Mouse (Mus musculus) midbrain, embryonic 15.5 days (tissue): ENCODE measurements around the gene Adgrf3. TPM values are rescaled to one million over a fixed set of nuclear protein-coding genes. Genes with fewer than 3 reads are reported as not detected.

ENCODE experiments used
- ATAC-seq: fragments of 200-750 bp; cut with Nextera tagmentation; replicated peaks from 2 replicates; pipeline ENCODE4 v1.8.0; 2017; ENCODE audit warnings: moderate TSS enrichment
- H3K27ac ChIP-seq: fragments of 300-500 bp; sonication (generic); 2 replicates; pipeline ENCODE4 v1.5.1; 2015; ENCODE audit warnings: mild to moderate bottlenecking, inconsistent platforms
- H3K27me3 ChIP-seq: fragments of 300-500 bp; sonication (generic); replicated peaks from 2 replicates; pipeline ENCODE4 v1.6.1; 2015; ENCODE audit warnings: inconsistent platforms
- H3K36me3 ChIP-seq: fragments of 300-500 bp; sonication (generic); replicated peaks from 2 replicates; pipeline ENCODE4 v1.6.1; 2015; ENCODE audit warnings: inconsistent platforms
- H3K4me1 ChIP-seq: fragments of 300-500 bp; sonication (generic); 2 replicates; pipeline ENCODE4 v1.6.1; 2015; ENCODE audit warnings: inconsistent platforms
- H3K4me2 ChIP-seq: fragments of 300-500 bp; sonication (generic); 2 replicates; pipeline ENCODE4 v1.6.1; 2015; ENCODE audit warnings: inconsistent platforms, mild to moderate bottlenecking, moderate library complexity
- H3K4me3 ChIP-seq: fragments of 300-500 bp; sonication (generic); 2 replicates; pipeline ENCODE4 v1.5.1; 2015; ENCODE audit warnings: mild to moderate bottlenecking, inconsistent platforms
- H3K9ac ChIP-seq: fragments of 300-500 bp; sonication (generic); 2 replicates; pipeline ENCODE4 v1.6.1; 2015; ENCODE audit warnings: mild to moderate bottlenecking, inconsistent platforms
- H3K9me3 ChIP-seq: fragments of 300-500 bp; sonication (generic); 2 replicates; pipeline ENCODE4 v1.6.1; 2016; ENCODE audit warnings: inconsistent platforms
- WGBS: fragments of 180-500 bp; shearing (Covaris S2); methylation state at CpG from one replicate; pipeline ENCODE4 v1.1.7; 2015; ENCODE audit warnings: mixed read lengths; 5-methylcytosine and 5-hydroxymethylcytosine counted together
- polyA plus RNA-seq: library from polyadenylated mRNA; unstranded; fragments of >200 nt; fragmentation: Nextera tagmentation; extraction: Ambion mirVana; gene quantifications from 2 replicates; pipeline ENCODE4 v1.2.1, GENCODE M21; 2015

Gene Adgrf3
- not detected in 2 replicates for polyA plus RNA-seq

GRCm38 (mm10) chr5:30205493-30205892, at the start of gene Adgrf3:
Adgrf3 (minus strand) TSS chr5:30205722.
- no peak for ATAC-seq
- 44% methylated on average over 5 of the region's 5 CpGs for WGBS
- Histone ChIP-seq H3K27me3 (no peaks in the 10 kb centered on the region), H3K9me3 (no peaks in the 10 kb centered on the region), H3K27ac (no peak within 1 kb of the TSS), H3K9ac (no peak within 1 kb of the TSS), H3K4me1 (no peaks in the 10 kb centered on the region), H3K4me3 (no peak within 1 kb of the TSS), H3K36me3 (no peaks in the 10 kb centered on the region), H3K4me2 (no peak within 1 kb of the TSS)

- Histone ChIP-seq H3K27me3 (no peaks in the 10 kb centered on the region), H3K27ac (no peak overlapping the region), H3K4me3 (no peak overlapping the region), H3K4me2 (no peak overlapping the region), H3K9me3 (no peaks in the 10 kb centered on the region), H3K36me3 (no peaks in the 10 kb centered on the region), H3K9ac (no peak overlapping the region), H3K4me1 (peaks cover 8% of the 10 kb centered on the region; the same call in 1 of the 2 replicates)
- no peak for ATAC-seq
- 94% methylated on average over 1 of the region's 1 CpGs for WGBS
These were observed 42.1 kb upstream of the Adgrf3 start for GRCm38 (mm10) chr5:30247666-30248065.

GRCm38 (mm10) chr5:30245861-30246416, 40.4 kb upstream of the Adgrf3 start:
- Histone ChIP-seq H3K27ac (no peak overlapping the region), H3K4me1 (peaks cover 10% of the 10 kb centered on the region; the same call in 1 of the 2 replicates), H3K4me3 (no peak overlapping the region), H3K9ac (no peak overlapping the region), H3K36me3 (no peaks in the 10 kb centered on the region), H3K4me2 (no peak overlapping the region), H3K27me3 (no peaks in the 10 kb centered on the region), H3K9me3 (no peaks in the 10 kb centered on the region)
- 91% methylated on average over 9 of the region's 9 CpGs for WGBS
- ATAC-seq = no peak

GRCm38 (mm10) chr5:30243741-30244140, 38.2 kb upstream of the Adgrf3 start:
- H3K4me3 ChIP-seq = no peak overlapping the region
- H3K4me2 ChIP-seq = no peak overlapping the region
- ATAC-seq = no peak
- no peaks in the 10 kb centered on the region for H3K27me3 ChIP-seq
- no peaks in the 10 kb centered on the region for H3K36me3 ChIP-seq
- H3K9me3 ChIP-seq = no peaks in the 10 kb centered on the region
- WGBS = 64% methylated on average over 9 of the region's 9 CpGs
- peaks cover 10% of the 10 kb centered on the region; the same call in 1 of the 2 replicates for H3K4me1 ChIP-seq
- H3K27ac ChIP-seq = no peak overlapping the region
- H3K9ac ChIP-seq = no peak overlapping the region

- H3K36me3 ChIP-seq = no peaks in the 10 kb centered on the region
- no peaks in the 10 kb centered on the region for H3K27me3 ChIP-seq
- no peak overlapping the region for H3K4me3 ChIP-seq
- peak overlapping the region; percentile 6; the same call in 1 of the 2 replicates for H3K9ac ChIP-seq
- H3K4me1 ChIP-seq = peaks cover 10% of the 10 kb centered on the region; the same call in 1 of the 2 replicates
- ATAC-seq = no peak
- H3K4me2 ChIP-seq = no peak overlapping the region
- WGBS = 37% methylated on average over 1 of the region's 1 CpGs
- no peak overlapping the region for H3K27ac ChIP-seq
- no peaks in the 10 kb centered on the region for H3K9me3 ChIP-seq
These were observed 36.9 kb upstream of the Adgrf3 start for GRCm38 (mm10) chr5:30242410-30242809.

GRCm38 (mm10) chr5:30240552-30240951, 35.0 kb upstream of the Adgrf3 start:
- H3K4me1 ChIP-seq = peaks cover 14% of the 10 kb centered on the region; the same call in 1 of the 2 replicates
- ATAC-seq = no peak
- H3K4me2 ChIP-seq = no peak overlapping the region
- WGBS = 96% methylated on average over 7 of the region's 7 CpGs
- no peak overlapping the region for H3K4me3 ChIP-seq
- no peaks in the 10 kb centered on the region for H3K9me3 ChIP-seq
- H3K27ac ChIP-seq = no peak overlapping the region
- no peak overlapping the region for H3K9ac ChIP-seq
- H3K36me3 ChIP-seq = no peaks in the 10 kb centered on the region
- no peaks in the 10 kb centered on the region for H3K27me3 ChIP-seq

GRCm38 (mm10) chr5:30238533-30238932, 33.0 kb upstream of the Adgrf3 start:
- Histone ChIP-seq H3K36me3 (no peaks in the 10 kb centered on the region), H3K4me1 (peaks cover 29% of the 10 kb centered on the region), H3K9me3 (no peaks in the 10 kb centered on the region), H3K4me2 (no peak overlapping the region), H3K27ac (no peak overlapping the region), H3K9ac (no peak overlapping the region), H3K27me3 (no peaks in the 10 kb centered on the region), H3K4me3 (no peak overlapping the region)
- WGBS = 96% methylated on average over 5 of the region's 5 CpGs
- ATAC-seq = no peak

- H3K4me1 ChIP-seq = peaks cover 33% of the 10 kb centered on the region
- H3K9me3 ChIP-seq = no peaks in the 10 kb centered on the region
- no peaks in the 10 kb centered on the region for H3K27me3 ChIP-seq
- no peak overlapping the region for H3K9ac ChIP-seq
- 94% methylated on average over 2 of the region's 2 CpGs for WGBS
- H3K27ac ChIP-seq = no peak overlapping the region
- no peak for ATAC-seq
- no peak overlapping the region for H3K4me2 ChIP-seq
- no peak overlapping the region for H3K4me3 ChIP-seq
- no peaks in the 10 kb centered on the region for H3K36me3 ChIP-seq
These were observed 30.2 kb upstream of the Adgrf3 start for GRCm38 (mm10) chr5:30235641-30236126.

GRCm38 (mm10) chr5:30233979-30234378, 28.5 kb upstream of the Adgrf3 start:
- H3K4me3 ChIP-seq = peak overlapping the region; percentile 85
- no peaks in the 10 kb centered on the region for H3K36me3 ChIP-seq
- WGBS = 74% methylated on average over 8 of the region's 8 CpGs
- H3K4me2 ChIP-seq = peak overlapping the region; percentile 81
- no peaks in the 10 kb centered on the region for H3K27me3 ChIP-seq
- ATAC-seq = no peak
- no peak overlapping the region; the same call in 1 of the 2 replicates for H3K9ac ChIP-seq
- H3K27ac ChIP-seq = no peak overlapping the region
- H3K9me3 ChIP-seq = no peaks in the 10 kb centered on the region
- H3K4me1 ChIP-seq = peaks cover 33% of the 10 kb centered on the region

- Histone ChIP-seq H3K9ac (peak overlapping the region; percentile 88), H3K36me3 (no peaks in the 10 kb centered on the region), H3K4me3 (peak overlapping the region; percentile 85), H3K4me2 (peak overlapping the region; percentile 81), H3K9me3 (no peaks in the 10 kb centered on the region), H3K4me1 (peaks cover 33% of the 10 kb centered on the region), H3K27ac (peak overlapping the region; percentile 92), H3K27me3 (no peaks in the 10 kb centered on the region)
- 3% methylated on average over 15 of the region's 15 CpGs for WGBS
- ATAC-seq = 0 out of 2 replicates have a peak, but pooled peaks have one; percentile 10
These were observed 27.5 kb upstream of the Adgrf3 start for GRCm38 (mm10) chr5:30233042-30233441.

GRCm38 (mm10) chr5:30232271-30232971, 26.9 kb upstream of the Adgrf3 start, which contains the start of gene Selenoi:
Selenoi (plus strand) TSS chr5:30232581.
- Histone ChIP-seq H3K4me1 (peaks cover 33% of the 10 kb centered on the region), H3K9ac (peak within 1 kb of the TSS; percentile 88), H3K4me3 (peak within 1 kb of the TSS; percentile 85), H3K36me3 (no peaks in the 10 kb centered on the region), H3K27ac (peak within 1 kb of the TSS; percentile 92), H3K9me3 (no peaks in the 10 kb centered on the region), H3K27me3 (no peaks in the 10 kb centered on the region), H3K4me2 (peak within 1 kb of the TSS; percentile 81)
- ATAC-seq = peak; percentile 99
- 6% methylated on average over 71 of the region's 71 CpGs for WGBS

GRCm38 (mm10) chr5:30231891-30232270, 26.4 kb upstream of the Adgrf3 start:
- Histone ChIP-seq H3K27me3 (no peaks in the 10 kb centered on the region), H3K9me3 (no peaks in the 10 kb centered on the region), H3K9ac (peak overlapping the region; percentile 68), H3K4me2 (peak overlapping the region; percentile 81), H3K36me3 (no peaks in the 10 kb centered on the region), H3K27ac (peak overlapping the region; percentile 92), H3K4me1 (peaks cover 33% of the 10 kb centered on the region), H3K4me3 (peak overlapping the region; percentile 85)
- no peak; the same call in 1 of the 2 replicates for ATAC-seq
- WGBS = 35% methylated on average over 16 of the region's 16 CpGs
